Mouse (Mus musculus) cerebellum, adult 11 months (tissue): ENCODE measurements around the gene Capn1.

ENCODE experiments used
- DNase-seq: peaks from one replicate; pipeline ENCODE4 v3.0.0; 2022

The Capn1 gene

GRCm38 (mm10) chr19:6037695-6038094, 22.0 kb upstream of the Capn1 start:
- no peak for DNase-seq

GRCm38 (mm10) chr19:6035966-6036585, 20.4 kb upstream of the Capn1 start:
- DNase-seq = no peak

DNA sequence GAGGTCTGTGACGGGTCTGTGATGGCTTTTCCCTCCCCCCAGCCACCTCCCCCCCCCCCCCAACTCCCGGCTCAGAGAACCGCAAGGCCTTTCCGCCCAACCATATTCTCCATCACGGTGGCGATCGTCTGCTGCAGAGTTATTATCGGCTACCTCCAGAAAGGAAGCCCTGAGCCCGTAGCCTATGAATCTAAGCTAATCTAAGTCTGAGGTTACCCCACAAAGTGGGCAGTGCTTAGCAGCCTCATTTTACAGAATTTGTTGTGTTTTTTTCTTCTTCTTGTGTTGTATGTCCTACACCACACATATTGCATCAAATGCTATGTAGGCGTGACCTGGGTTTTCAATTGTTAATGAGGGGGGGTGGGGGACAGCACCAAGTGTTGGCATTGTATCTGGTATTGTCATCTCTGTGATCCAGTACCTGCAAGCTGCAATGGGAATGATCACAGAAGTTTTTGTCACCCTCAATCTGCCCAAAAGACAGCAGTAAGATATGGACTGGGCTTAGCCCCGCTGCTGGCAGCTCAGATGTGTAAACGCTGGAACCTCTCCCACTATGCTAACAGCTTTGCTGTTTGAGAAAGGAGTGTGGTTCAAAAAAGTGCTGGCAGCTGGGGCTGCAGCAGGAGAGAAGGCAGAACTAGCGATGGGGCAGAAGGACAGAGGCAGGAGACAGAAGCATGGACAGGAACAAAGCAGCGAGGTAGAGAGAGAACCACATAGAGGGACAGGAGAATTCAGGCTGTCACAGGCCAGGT, 15.0 kb upstream of the Capn1 start:
- DNase-seq = no peak

GRCm38 (mm10) chr19:6029426-6029825, 13.7 kb upstream of the Capn1 start:
- DNase-seq = no peak

DNA sequence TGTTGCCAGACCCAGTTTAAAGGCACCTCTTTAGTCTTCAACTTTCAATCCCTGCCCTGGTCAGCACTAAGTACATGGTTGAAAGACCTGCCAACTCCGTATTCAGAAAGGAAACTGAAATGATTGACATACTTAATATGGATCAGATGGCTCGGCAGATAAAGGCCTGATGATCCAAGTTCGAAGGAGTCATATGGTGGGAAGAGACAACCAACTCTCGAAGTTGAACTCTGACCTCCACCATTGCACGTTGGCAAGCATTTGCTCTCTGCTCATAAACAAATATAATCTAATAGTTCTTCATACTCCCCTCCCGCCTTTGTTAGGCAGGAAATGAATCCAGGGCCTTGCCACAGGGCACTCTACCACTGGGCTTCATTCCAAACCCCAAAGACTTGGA, 13.3 kb upstream of the Capn1 start:
- no peak for DNase-seq

GRCm38 (mm10) chr19:6023930-6024329, 8.2 kb upstream of the Capn1 start:
- no peak for DNase-seq

- no peak for DNase-seq
Observed at GRCm38 (mm10) chr19:6023059-6023458, 7.4 kb upstream of the Capn1 start.

DNA sequence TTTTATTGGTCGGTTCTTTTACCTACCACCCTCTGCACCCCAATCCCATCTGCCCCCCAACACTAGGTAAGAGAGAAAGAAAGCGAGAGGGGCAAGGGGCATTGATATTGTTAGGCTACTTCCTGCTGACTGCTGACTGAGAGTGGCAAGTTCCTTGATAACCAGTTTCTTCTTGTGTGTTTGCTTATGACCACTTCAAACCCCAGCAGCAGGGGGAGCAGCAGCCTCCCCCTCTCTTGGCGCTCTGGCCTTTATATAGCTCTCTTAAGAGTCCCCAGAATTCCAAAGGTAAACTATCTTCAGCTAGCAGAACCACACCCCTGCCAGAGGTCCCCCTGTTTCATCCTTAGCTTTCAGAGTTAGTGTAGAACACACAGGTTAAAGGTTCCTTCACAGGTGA, 4.6 kb upstream of the Capn1 start:
- no peak for DNase-seq

- DNase-seq = peak; percentile 82
Observed at GRCm38 (mm10) chr19:6018142-6019089, 2.7 kb upstream of the Capn1 start.

DNA sequence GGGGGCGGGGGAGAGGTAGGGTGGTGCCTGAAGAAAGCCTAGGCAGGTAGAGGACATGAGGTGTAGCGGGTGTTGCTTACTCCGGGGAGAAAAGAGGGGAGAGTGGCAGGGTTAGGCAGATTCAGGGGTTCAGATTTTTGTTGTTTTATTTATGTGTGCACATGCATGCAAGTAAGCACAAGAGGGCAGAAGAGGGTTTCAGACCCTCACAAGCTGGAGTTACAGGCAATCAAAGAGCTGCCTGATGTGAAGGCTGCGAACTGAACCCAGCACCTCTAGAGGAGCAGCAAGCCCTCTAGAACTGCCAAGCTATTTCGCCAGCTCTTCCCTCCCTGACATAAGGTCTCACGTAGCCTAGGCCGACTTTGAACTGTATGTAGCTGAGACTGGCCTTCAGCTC, 835 bp upstream of the Capn1 start:
- no peak for DNase-seq

GRCm38 (mm10) chr19:6014991-6015510, 646 bp downstream of the Capn1 start:
- DNase-seq = peak; percentile 33

DNA sequence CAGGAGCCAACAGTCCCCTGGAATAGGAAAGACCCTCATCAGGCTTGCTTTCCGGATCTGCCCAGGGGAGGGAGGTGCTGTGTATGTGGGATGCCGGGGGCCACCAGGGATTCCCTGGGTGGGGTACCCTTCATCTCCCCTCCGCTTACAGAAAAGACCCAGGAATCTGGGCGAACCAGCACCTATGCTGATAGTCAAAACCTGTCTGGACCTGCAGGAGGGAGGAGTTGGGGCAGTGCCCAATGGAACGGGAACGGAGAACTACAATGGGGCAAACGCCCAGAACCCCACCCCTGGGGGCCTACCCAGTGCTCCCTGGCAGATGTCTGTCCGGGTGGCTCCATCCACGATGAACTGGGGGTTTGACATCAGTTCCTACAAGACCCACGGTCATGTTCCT, 2.0 kb downstream of the Capn1 start:
- DNase-seq = peak; percentile 13

- DNase-seq = no peak
Observed at GRCm38 (mm10) chr19:6009137-6009536, 6.6 kb downstream of the Capn1 start.

- DNase-seq = no peak
Observed at GRCm38 (mm10) chr19:6007013-6007412, 8.7 kb downstream of the Capn1 start.

DNA sequence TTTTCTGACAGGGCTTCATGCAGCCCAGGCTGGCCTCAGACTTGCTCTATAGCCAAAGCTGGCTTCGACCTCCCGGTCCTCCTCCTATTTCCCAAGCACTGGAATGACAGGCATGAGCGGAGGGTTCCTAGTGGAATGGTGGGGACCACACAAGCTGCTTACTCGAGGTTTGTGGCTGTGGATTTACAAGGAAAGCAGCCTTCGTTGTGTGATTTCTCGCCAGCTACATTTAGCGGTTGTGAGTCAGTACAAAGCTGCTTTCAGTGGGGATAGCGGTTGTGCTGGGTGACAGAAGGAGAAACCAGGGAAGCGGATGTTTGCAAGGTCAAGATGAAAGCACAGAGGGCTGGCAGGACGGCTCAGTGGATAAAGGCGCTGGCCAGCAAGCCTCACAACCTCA, 10.2 kb downstream of the Capn1 start:
- no peak for DNase-seq

DNA sequence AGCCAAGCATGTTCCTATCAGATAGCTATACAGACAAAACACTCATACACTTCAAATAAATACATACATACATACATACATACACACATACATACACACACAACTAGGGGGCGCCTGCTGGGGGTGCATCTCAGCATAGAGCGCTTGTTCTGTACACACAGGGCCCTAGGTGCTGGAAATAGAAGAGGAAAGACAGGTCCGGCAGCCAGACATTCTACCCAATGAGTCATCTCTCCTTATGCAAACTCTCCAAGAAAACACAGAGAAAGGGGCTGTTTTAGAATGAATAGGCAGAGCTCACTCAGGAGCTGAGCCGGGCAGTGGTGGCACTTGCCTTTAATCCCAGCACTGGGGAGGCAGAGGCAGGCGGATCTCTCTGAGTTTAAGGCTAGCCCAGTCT, 15.7 kb downstream of the Capn1 start:
- no peak for DNase-seq

DNA sequence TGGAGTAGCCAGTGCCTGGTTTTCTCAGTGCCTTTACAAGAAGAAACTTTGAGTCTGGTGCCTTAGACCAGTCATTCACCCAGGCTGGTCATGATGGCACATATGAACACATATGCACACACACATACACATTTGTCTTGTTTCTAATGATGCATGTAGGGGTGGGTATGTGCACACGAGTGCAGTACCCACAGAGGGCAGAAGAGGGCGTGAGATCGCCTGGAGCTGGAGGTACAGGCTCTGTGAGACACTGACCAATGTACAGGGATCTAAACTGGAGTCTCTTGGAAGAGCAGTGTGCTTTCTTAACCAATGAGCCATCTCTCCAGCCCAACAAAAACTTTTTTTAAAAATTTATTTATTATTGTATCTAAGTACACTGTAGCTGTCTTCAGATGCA, 17.5 kb downstream of the Capn1 start:
- no peak for DNase-seq

- no peak for DNase-seq
Observed at GRCm38 (mm10) chr19:5994711-5995110, 21.0 kb downstream of the Capn1 start.

GRCm38 (mm10) chr19:5992012-5992411, 23.7 kb downstream of the Capn1 start:
- DNase-seq = no peak

- DNase-seq = no peak
Observed at GRCm38 (mm10) chr19:5991467-5991866, 24.2 kb downstream of the Capn1 start.

DNA sequence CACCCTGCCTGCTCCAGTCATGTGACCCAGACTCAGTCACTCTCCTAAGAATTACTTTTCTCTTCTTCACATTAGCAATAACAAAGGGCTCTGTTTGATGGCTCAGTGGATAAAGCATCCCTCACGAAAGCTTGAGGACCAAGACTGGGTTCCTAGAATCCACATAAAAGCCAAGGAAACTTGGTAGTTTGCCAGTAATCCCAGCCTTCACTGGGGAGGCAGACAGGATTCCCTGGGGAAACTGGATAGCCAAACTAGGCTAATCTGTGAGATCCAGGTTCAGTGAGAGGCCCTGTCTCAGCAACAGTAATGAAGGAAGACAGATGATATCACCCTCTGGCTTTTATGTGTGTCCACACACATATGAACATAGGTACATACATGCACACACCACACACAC, 24.8 kb downstream of the Capn1 start:
- no peak for DNase-seq

DNA sequence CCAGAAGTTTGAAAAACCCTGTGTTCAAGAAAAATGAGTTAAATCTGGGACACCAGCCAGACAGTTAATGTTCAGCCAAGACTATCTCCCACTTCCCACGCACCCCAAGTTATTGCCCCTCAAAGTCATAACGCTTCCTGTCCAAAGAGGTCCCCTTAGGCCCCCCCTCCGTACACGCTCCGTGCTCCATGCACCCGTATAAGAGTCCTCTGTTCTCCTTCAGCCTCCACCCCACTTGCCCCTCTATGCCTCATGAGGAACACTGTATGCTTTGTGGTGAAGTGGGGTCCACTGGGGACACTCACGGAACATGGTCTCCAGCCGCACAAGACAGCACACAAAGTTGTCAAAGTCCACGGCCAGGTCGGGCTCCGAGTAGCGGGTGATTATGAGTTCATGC, 25.7 kb downstream of the Capn1 start:
- DNase-seq = no peak

- DNase-seq = no peak
Observed at GRCm38 (mm10) chr19:5989585-5989984, 26.1 kb downstream of the Capn1 start.
